Comparison of ENCODE assay signal across 15 mouse cellular contexts in genomic region chr8:48797955-48798359, GRCm38 (mm10). TPM values are rescaled to one million over a fixed set of nuclear protein-coding genes. Genes with fewer than 3 reads are reported as not detected.
DNase-seq lines count a peak whose midpoint lies in the region; ATAC-seq and TF ChIP-seq lines count a peak whose summit lies in the region.
"Had no signal": no experiment of that assay in that cellular context is flagged by ENCODE, and none has a peak within 500 bp of the region (broad histone marks: within the 10 kb centered on the region; RNA-seq: fewer than 3 reads in every experiment).

No protein-coding gene starts in this region.

- TF ChIP-seq CTCF in Patski (IDR thresholded peaks at IDR 0.05), result no peak

- H3K27me3 ChIP-seq in Patski, result no peaks in the 10 kb centered on the region
- H3K27me3 ChIP-seq in forebrain, embryonic 14.5 days (replicated peaks; ENCODE audit: control insufficient read depth, insufficient read depth, low read length), result no peaks in the 10 kb centered on the region
- no peaks in the 10 kb centered on the region for H3K27me3 ChIP-seq in neural tube, embryonic 14.5 days (ENCODE audit: control insufficient read depth, insufficient read depth, low read length)
- H3K27me3 ChIP-seq: liver, embryonic 12.5 days; midbrain, embryonic 12.5 days had no signal

- peak; percentile 57 for ATAC-seq in Patski
- peak; percentile 59 for ATAC-seq in forebrain, embryonic 14.5 days
- ATAC-seq in neural tube, embryonic 14.5 days (ENCODE audit: low read depth), result peak; percentile 49; the same call in 1 of the 2 replicates
- ATAC-seq: intestine, embryonic 16.5 days; liver, embryonic 12.5 days had no signal

- 24% methylated on average over 5 of the region's 5 CpGs for WGBS in forebrain, embryonic 14.5 days
- WGBS in neural tube, embryonic 14.5 days, result 60% methylated on average over 5 of the region's 5 CpGs

- no peak overlapping the region for H3K4me3 ChIP-seq in forebrain, embryonic 14.5 days (ENCODE audit: low read depth, low read length)
- no peak overlapping the region for H3K4me3 ChIP-seq in neural tube, embryonic 14.5 days (ENCODE audit: low read depth, low read length)
- H3K4me3 ChIP-seq: liver, embryonic 12.5 days; midbrain, embryonic 12.5 days had no signal

- in situ Hi-C loops in Patski (cut with MboI; ENCODE audit: low pct_unique_long_range_greater_than_20kb), result no loop called here

- peak; percentile 17 for DNase-seq in left cerebral cortex, postnatal 4 days
- no peak for DNase-seq in left cerebral cortex, postnatal 25 days (ENCODE audit: low spot score in 2 of 2)
- DNase-seq in Patski (ENCODE audit: low read depth, low spot score), result peak; percentile 82
- peak; percentile 69 for DNase-seq in forebrain, embryonic 14.5 days (ENCODE audit: low spot score)
- DNase-seq in ovary, postnatal 10 days (ENCODE audit: low spot score), result no peak
- DNase-seq in gastrocnemius, postnatal 25 days, result no peak
- DNase-seq in adrenal gland, adult 18-20 months (ENCODE audit: low spot score in 2 of 2), result no peak
- DNase-seq: cerebellum, adult 11 months; kidney, postnatal 25 days; layer of hippocampus, postnatal 36 days; lung, postnatal 10 days had no signal

- intact Hi-C loops in left cerebral cortex, postnatal 4 days (cut with DNase I), result no loop called here
- intact Hi-C loops in left cerebral cortex, postnatal 25 days (cut with DNase I), result no loop called here

- 0 out of 2 replicates have a peak, but pooled peaks cover 7% of the 10 kb centered on the region for H3K4me1 ChIP-seq in forebrain, embryonic 14.5 days (ENCODE audit: control insufficient read depth, insufficient read depth, low read length)
- peaks cover 9% of the 10 kb centered on the region; the same call in 1 of the 2 replicates for H3K4me1 ChIP-seq in neural tube, embryonic 14.5 days (ENCODE audit: control insufficient read depth, insufficient read depth, low read length)
- H3K4me1 ChIP-seq: liver, embryonic 12.5 days had no signal

- H3K36me3 ChIP-seq in forebrain, embryonic 14.5 days (ENCODE audit: control insufficient read depth, insufficient read depth, low read length), result no peaks in the 10 kb centered on the region
- no peaks in the 10 kb centered on the region for H3K36me3 ChIP-seq in neural tube, embryonic 14.5 days (ENCODE audit: control insufficient read depth, insufficient read depth, low read length)
- H3K36me3 ChIP-seq: liver, embryonic 12.5 days; midbrain, embryonic 12.5 days had no signal

- H3K9ac ChIP-seq in forebrain, embryonic 14.5 days (ENCODE audit: low read length), result no peak overlapping the region
- H3K9ac ChIP-seq in neural tube, embryonic 14.5 days (replicated peaks; ENCODE audit: low read depth, low read length), result no peak overlapping the region
- H3K9ac ChIP-seq: liver, embryonic 12.5 days; midbrain, embryonic 12.5 days had no signal

- no peak overlapping the region for H3K27ac ChIP-seq in forebrain, embryonic 14.5 days (ENCODE audit: low read depth, low read length)
- no peak overlapping the region for H3K27ac ChIP-seq in neural tube, embryonic 14.5 days (ENCODE audit: low read depth, low read length)
- H3K27ac ChIP-seq: liver, embryonic 12.5 days; midbrain, embryonic 12.5 days had no signal

- no peak overlapping the region for H3K4me2 ChIP-seq in forebrain, embryonic 14.5 days (ENCODE audit: low read length)
- H3K4me2 ChIP-seq in neural tube, embryonic 14.5 days (ENCODE audit: low read depth, low read length), result no peak overlapping the region
- H3K4me2 ChIP-seq: liver, embryonic 12.5 days; midbrain, embryonic 12.5 days had no signal

- POLR2A ChIA-PET in Patski (lab: Charles Lee), result no interaction called here

- no peaks in the 10 kb centered on the region for H3K9me3 ChIP-seq in forebrain, embryonic 14.5 days (replicated peaks; ENCODE audit: control insufficient read depth, low read length)
- no peaks in the 10 kb centered on the region for H3K9me3 ChIP-seq in neural tube, embryonic 14.5 days (ENCODE audit: control insufficient read depth, low read length)
- H3K9me3 ChIP-seq: liver, embryonic 12.5 days; midbrain, embryonic 12.5 days had no signal

- CTCF ChIA-PET in Patski (lab: Charles Lee), result no interaction called here

RNA-seq across cellular contexts. Expression of gene Tenm3, which starts 45.8 kb away (rescaled TPM):
- total RNA-seq in left cerebral cortex, postnatal 4 days (2021), result 100 to 1,000 TPM; 162 to 169 TPM
- 10 to 100 TPM; 62.2 to 70.6 TPM for total RNA-seq in left cerebral cortex, postnatal 25 days (2021)
- polyA plus RNA-seq in Patski (2021), result 3.0 TPM
- polyA plus RNA-seq in forebrain, embryonic 14.5 days (2014; fragmentation: Nextera tagmentation; extraction: Ambion mirVana), result 12.5 and 23.2 TPM in 2 replicates
- polyA plus RNA-seq in neural tube, embryonic 14.5 days (2014; fragmentation: Nextera tagmentation; extraction: Ambion mirVana), result 61.0 and 68.9 TPM in 2 replicates
- total RNA-seq in gastrocnemius, postnatal 25 days (2021), result 1 to 10 TPM; 4.5 to 8.0 TPM
- total RNA-seq in adrenal gland, adult 18-20 months (2021), result 1 to 10 TPM; 2.3 to 9.7 TPM

Comparison
In these comparisons a context has a peak if more than half of its experiments do, and no peak if none do; other contexts are left out.
1. DNase-seq: peak in left cerebral cortex, postnatal 4 days (single experiment), Patski (single experiment) and forebrain, embryonic 14.5 days (single experiment); none in left cerebral cortex, postnatal 25 days (0 of 2), ovary, postnatal 10 days (single experiment), gastrocnemius, postnatal 25 days (single experiment) and adrenal gland, adult 18-20 months (0 of 2).
2. RNA of gene Tenm3, which starts 45.8 kb away (total RNA-seq): 162 to 169 TPM in left cerebral cortex, postnatal 4 days and 62.2 to 70.6 TPM in left cerebral cortex, postnatal 25 days; 2.3 to 9.7 TPM in adrenal gland, adult 18-20 months and 4.5 to 8.0 TPM in gastrocnemius, postnatal 25 days; every median in the first group is over 4 times any median in the second.
3. Peak in every context shown above with its lines, with median percentiles within 50 percentile points of each other: ATAC-seq.